ENCODE assay signal across 15 mouse cellular contexts in the genomic region with DNA sequence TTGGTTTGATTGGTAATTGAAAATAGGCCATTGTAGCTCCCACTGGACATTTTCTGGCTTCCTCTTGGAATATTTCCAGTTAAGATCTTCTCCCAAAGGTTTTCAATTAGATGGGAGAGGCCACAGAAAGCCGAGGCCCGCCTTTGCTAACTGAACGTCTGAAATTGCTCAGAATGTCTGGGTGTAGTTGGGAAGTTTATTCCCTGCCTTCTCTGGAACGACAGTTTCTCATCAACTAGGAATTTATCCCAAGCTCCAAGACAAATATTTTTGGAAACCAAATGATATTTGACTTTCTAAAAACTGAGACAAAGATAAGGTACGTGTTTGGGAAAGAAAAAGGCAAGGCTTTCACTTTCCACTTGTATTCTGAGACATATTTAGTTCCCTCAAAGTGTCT.
DNase-seq lines count a peak whose midpoint lies in the region; ATAC-seq and TF ChIP-seq lines count a peak whose summit lies in the region.
"Had no signal": no experiment of that assay in that cellular context is flagged by ENCODE, and none has a peak within 500 bp of the region (broad histone marks: within the 10 kb centered on the region; RNA-seq: fewer than 3 reads in every experiment).

No protein-coding gene starts in this region.

- peak overlapping the region; percentile 35; the same call in 1 of the 2 replicates for H3K27ac ChIP-seq in gastrocnemius, adult 2 months
- H3K27ac ChIP-seq in lung, embryonic 14.5 days (ENCODE audit: low read depth) = peak overlapping the region; percentile 9; the same call in 1 of the 2 replicates
- peak overlapping the region; percentile 62 to 64; a peak in 3 of 4 replicates for H3K27ac ChIP-seq in heart, embryonic 14.5 days (replicated peaks in 1 of 2; ENCODE audit: control insufficient read depth in 1 of 2, insufficient read depth in 1 of 2, low read depth in 2 of 2, low read length in 2 of 2)
- H3K27ac ChIP-seq: stomach, postnatal 0 days had no signal

- no peak for TF ChIP-seq POLR2A in lung, adult 2 months (IDR thresholded peaks at IDR 0.05; ENCODE audit: borderline replicate concordance, extremely low read depth, low read depth, low read length)

- H3K4me3 ChIP-seq in gastrocnemius, adult 2 months = no peak overlapping the region
- H3K4me3 ChIP-seq in lung, embryonic 14.5 days (ENCODE audit: low read depth, low read length) = no peak overlapping the region
- H3K4me3 ChIP-seq in lung, adult 2 months (replicated peaks; ENCODE audit: extremely low read depth, low read depth, low read length) = no peak overlapping the region
- no peak overlapping the region for H3K4me3 ChIP-seq in heart, embryonic 14.5 days (ENCODE audit: control insufficient read depth in 1 of 2, insufficient read depth in 1 of 2, low read depth in 1 of 2, low read length in 2 of 2)

- H3K4me1 ChIP-seq in lung, embryonic 14.5 days (ENCODE audit: insufficient read depth) = no peaks in the 10 kb centered on the region
- H3K4me1 ChIP-seq in lung, adult 2 months (ENCODE audit: control insufficient read depth, insufficient read depth, low read length) = no peaks in the 10 kb centered on the region
- H3K4me1 ChIP-seq in heart, embryonic 14.5 days (ENCODE audit: control insufficient read depth in 2 of 2, insufficient read depth in 2 of 2, low read length in 2 of 2) = no peaks in the 10 kb centered on the region

- no peaks in the 10 kb centered on the region for H3K9me3 ChIP-seq in lung, embryonic 14.5 days (ENCODE audit: low read depth, low read length)
- no peaks in the 10 kb centered on the region for H3K9me3 ChIP-seq in heart, embryonic 14.5 days (ENCODE audit: control insufficient read depth, low read length)

- H3K27me3 ChIP-seq in lung, embryonic 14.5 days (ENCODE audit: insufficient read depth, low read length) = no peaks in the 10 kb centered on the region
- H3K27me3 ChIP-seq in heart, embryonic 14.5 days (ENCODE audit: control insufficient read depth, insufficient read depth, low read length) = no peaks in the 10 kb centered on the region

- 34% methylated on average over 5 of the region's 5 CpGs for WGBS in lung, embryonic 14.5 days
- WGBS in lung, adult 2 months = 48% methylated on average over 5 of the region's 5 CpGs
- 47% methylated on average over 5 of the region's 5 CpGs for WGBS in heart, embryonic 14.5 days

- intact Hi-C loops in gastrocnemius, adult 2 months (cut with DNase I) = no loop called here

- peak; percentile 22 for DNase-seq in gastrocnemius, adult 2 months
- no peak for DNase-seq in gastrocnemius, postnatal 10 days
- peak; percentile 31 for DNase-seq in lung, embryonic 14.5 days
- no peak for DNase-seq in lung, adult 2 months
- peak; percentile 1 for DNase-seq in lung, postnatal 36 days
- DNase-seq in Muller cell, postnatal 12 days (ENCODE audit: inconsistent ontology term) = no peak
- DNase-seq in thymus, postnatal 4 days = no peak
- DNase-seq: kidney, postnatal 25 days; thymus, postnatal 25 days had no signal

- H3K36me3 ChIP-seq in lung, embryonic 14.5 days (ENCODE audit: insufficient read depth) = no peaks in the 10 kb centered on the region
- H3K36me3 ChIP-seq in heart, embryonic 14.5 days (ENCODE audit: control insufficient read depth, insufficient read depth, low read length) = no peaks in the 10 kb centered on the region

- no peak overlapping the region for H3K9ac ChIP-seq in lung, embryonic 14.5 days
- H3K9ac ChIP-seq in heart, embryonic 14.5 days (ENCODE audit: low read length) = no peak overlapping the region

- no peak for TF ChIP-seq CTCF in gastrocnemius, adult 2 months (IDR thresholded peaks at IDR 0.05)
- TF ChIP-seq CTCF in lung, embryonic 14.5 days (IDR thresholded peaks at IDR 0.05; ENCODE audit: low read depth) = no peak
- TF ChIP-seq CTCF in lung, adult 2 months (IDR thresholded peaks at IDR 0.05; ENCODE audit: insufficient read depth, low read length) = no peak

- ATAC-seq in lung, embryonic 14.5 days (ENCODE audit: insufficient read depth) = no peak
- no peak for ATAC-seq in heart, embryonic 14.5 days (ENCODE audit: insufficient number of reproducible peaks, insufficient read depth, low FRiP score, low read depth)
- ATAC-seq: forebrain, embryonic 14.5 days; inflammation-experienced regulatory T-cells, adult 6 months; midbrain, embryonic 16.5 days had no signal

- no peak overlapping the region for H3K4me2 ChIP-seq in lung, embryonic 14.5 days
- no peak overlapping the region for H3K4me2 ChIP-seq in heart, embryonic 14.5 days (ENCODE audit: low read length)
- H3K4me2 ChIP-seq: liver, embryonic 11.5 days had no signal

Comparison
In these comparisons a context has a peak if more than half of its experiments do, and no peak if none do; other contexts are left out.
1. DNase-seq: peak in gastrocnemius, adult 2 months (single experiment), lung, embryonic 14.5 days (single experiment) and lung, postnatal 36 days (single experiment); none in gastrocnemius, postnatal 10 days (single experiment), lung, adult 2 months (single experiment), Muller cell, postnatal 12 days (single experiment) and thymus, postnatal 4 days (single experiment).
2. H3K27ac ChIP-seq: peak in every context shown above with its lines; median percentile 63 in heart, embryonic 14.5 days; 35 in gastrocnemius, adult 2 months; 9 in lung, embryonic 14.5 days.